Mouse (Mus musculus) NIH3T3 (cell line): ENCODE data around the gene Aspn.
"Not testable (repeated sequence)": the region's sequence is repeated elsewhere in the genome, so short reads cannot be mapped to it uniquely, and the experiment has no call there.

Experiments
- DNase-seq: peaks from one replicate; pipeline ENCODE4 v3.0.0-alpha.2; 2012; ENCODE audit warnings: low read depth

Gene Aspn

GRCm38 (mm10) chr13:49584307-49585005 lies 40.2 kb downstream of the Aspn start:
- DNase-seq, result peak; percentile 83

- DNase-seq, result peak; percentile 74
Observed at GRCm38 (mm10) chr13:49586062-49586461, 41.8 kb downstream of the Aspn start.

- DNase-seq, result not testable (repeated sequence)
Observed at GRCm38 (mm10) chr13:49602541-49602940, 58.3 kb downstream of the Aspn start.

GRCm38 (mm10) chr13:49603603-49604002 lies 59.4 kb downstream of the Aspn start:
- no peak for DNase-seq

GRCm38 (mm10) chr13:49607714-49608113 lies 63.5 kb downstream of the Aspn start, which contains the start of gene Ogn:
TSS of gene Ogn (plus strand) at chr13:49608046.
- peak; percentile 88 for DNase-seq

GRCm38 (mm10) chr13:49608589-49609322 lies 64.5 kb downstream of the Aspn start:
- peak; percentile 27 for DNase-seq

GRCm38 (mm10) chr13:49617021-49617420 lies 72.8 kb downstream of the Aspn start:
- DNase-seq, result no peak
